Mouse (Mus musculus) neural tube, embryonic 14.5 days (tissue): ENCODE measurements around the gene Tbk1. TPM values are rescaled to one million over a fixed set of nuclear protein-coding genes. Genes with fewer than 3 reads are reported as not detected.

Experiments used
- ATAC-seq: fragments of 200-750 bp; cut with Nextera tagmentation; 2 replicates; pipeline ENCODE4 v1.8.0; 2017; ENCODE audit warnings: low read depth, mild to moderate bottlenecking, moderate TSS enrichment, moderate library complexity
- H3K27ac ChIP-seq: fragments of 300-500 bp; sonication (generic); 2 replicates; pipeline ENCODE4 v1.5.1; 2014; ENCODE audit warnings: low read depth, mild to moderate bottlenecking, control low read depth, low read length, moderate library complexity, mixed read lengths
- H3K27me3 ChIP-seq: fragments of 300-500 bp; sonication (generic); 2 replicates; pipeline ENCODE4 v1.6.1; 2014; ENCODE audit warnings: low read length; ENCODE audit not compliant: control insufficient read depth, insufficient read depth
- H3K36me3 ChIP-seq: fragments of 300-500 bp; sonication (generic); 2 replicates; pipeline ENCODE4 v1.6.1; 2014; ENCODE audit warnings: low read length, mixed read lengths; ENCODE audit not compliant: control insufficient read depth, insufficient read depth
- H3K4me1 ChIP-seq: fragments of 300-500 bp; sonication (generic); 2 replicates; pipeline ENCODE4 v1.6.1; 2014; ENCODE audit warnings: low read length; ENCODE audit not compliant: control insufficient read depth, insufficient read depth
- H3K4me2 ChIP-seq: fragments of 300-500 bp; sonication (generic); 2 replicates; pipeline ENCODE4 v1.6.1; 2014; ENCODE audit warnings: mild to moderate bottlenecking, low read depth, low read length, control low read depth
- H3K4me3 ChIP-seq: fragments of 300-500 bp; sonication (generic); 2 replicates; pipeline ENCODE4 v1.5.1; 2014; ENCODE audit warnings: low read depth, low read length, control low read depth, mixed read lengths
- H3K9ac ChIP-seq: fragments of 300-500 bp; sonication (generic); replicated peaks from 2 replicates; pipeline ENCODE4 v1.6.1; 2014; ENCODE audit warnings: low read depth, mild to moderate bottlenecking, control low read depth, low read length, mixed read lengths
- H3K9me3 ChIP-seq: fragments of 300-500 bp; sonication (generic); 2 replicates; pipeline ENCODE4 v1.6.1; 2016; ENCODE audit warnings: low read length; ENCODE audit not compliant: control insufficient read depth
- WGBS: fragments of 180-500 bp; shearing (Covaris S2); extraction: QIAGEN DNeasy Blood & Tissue Kit; methylation state at CpG from one replicate; pipeline ENCODE4 v1.1.7; 2014; 5-methylcytosine and 5-hydroxymethylcytosine counted together
- polyA plus RNA-seq: library from polyadenylated mRNA; unstranded; fragments of >200 nt; fragmentation: Nextera tagmentation; extraction: Ambion mirVana; gene quantifications from 2 replicates; pipeline ENCODE4 v1.2.1, GENCODE M21; 2014

The Tbk1 gene
- polyA plus RNA-seq, result 37.5 and 38.3 TPM in 2 replicates

GRCm38 (mm10) chr10:121586675-121587370, at the start of gene Tbk1:
Tbk1 (minus strand) TSS chr10:121586787.
- peak; percentile 98 for ATAC-seq
- H3K36me3 ChIP-seq, result peaks cover 19% of the 10 kb centered on the region; the same call in 1 of the 2 replicates
- H3K9ac ChIP-seq, result peak within 1 kb of the TSS; percentile 74
- H3K27ac ChIP-seq, result peak within 1 kb of the TSS; percentile 44
- peaks cover 10% of the 10 kb centered on the region for H3K4me1 ChIP-seq
- no peaks in the 10 kb centered on the region for H3K27me3 ChIP-seq
- no peaks in the 10 kb centered on the region for H3K9me3 ChIP-seq
- under 1% methylated on average over 58 of the region's 58 CpGs for WGBS
- H3K4me3 ChIP-seq, result peak within 1 kb of the TSS; percentile 78
- peak within 1 kb of the TSS; percentile 89 for H3K4me2 ChIP-seq

DNA sequence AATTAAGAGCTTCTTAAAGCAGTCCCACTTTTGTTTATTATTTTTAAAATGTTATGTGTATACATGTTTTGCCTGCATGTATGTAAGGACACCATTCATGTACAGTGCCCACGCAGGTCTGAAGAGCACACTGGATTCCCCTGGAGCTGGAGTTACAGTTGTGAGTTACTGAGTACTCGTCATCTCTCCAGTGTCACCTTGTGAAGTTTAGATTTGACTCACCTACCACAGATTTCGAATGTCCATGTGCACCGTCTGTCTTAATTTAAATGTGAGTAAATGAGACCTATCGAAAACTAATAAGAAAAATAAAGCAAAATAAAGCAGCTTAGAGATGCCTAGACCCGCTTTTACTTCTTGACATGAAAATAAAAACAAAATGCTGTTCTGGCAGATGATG, 49.7 kb upstream of the Tbk1 start:
- H3K4me3 ChIP-seq, result no peak overlapping the region
- H3K4me2 ChIP-seq, result no peak overlapping the region
- H3K9me3 ChIP-seq, result no peaks in the 10 kb centered on the region
- H3K9ac ChIP-seq, result no peak overlapping the region
- no peak for ATAC-seq
- H3K4me1 ChIP-seq, result no peaks in the 10 kb centered on the region
- H3K36me3 ChIP-seq, result no peaks in the 10 kb centered on the region
- 89% methylated on average over 6 of the region's 6 CpGs for WGBS
- no peak overlapping the region for H3K27ac ChIP-seq
- H3K27me3 ChIP-seq, result peaks cover 2% of the 10 kb centered on the region; the same call in 1 of the 2 replicates

DNA sequence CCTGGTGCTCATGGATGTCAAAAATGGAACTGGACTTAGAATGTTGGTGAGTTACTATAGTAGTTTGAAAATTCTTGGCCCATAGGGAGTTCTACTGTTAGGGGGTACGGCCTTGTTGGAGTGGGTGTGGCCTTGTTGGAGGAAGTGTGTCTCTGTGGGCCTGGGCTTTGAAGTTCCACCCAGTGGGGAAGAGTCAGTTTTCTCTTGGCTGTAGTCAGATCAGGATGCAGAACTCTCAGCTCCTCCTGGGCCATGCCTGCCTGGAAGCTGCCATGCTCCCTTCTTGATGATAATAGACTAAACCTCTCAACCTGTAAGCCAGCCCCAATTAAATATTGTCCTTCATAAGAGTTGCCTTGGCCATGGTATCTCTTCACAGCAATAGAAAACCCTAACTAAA, 47.6 kb upstream of the Tbk1 start:
- 69% methylated on average over 1 of the region's 1 CpGs for WGBS
- H3K9me3 ChIP-seq, result no peaks in the 10 kb centered on the region
- 0 out of 2 replicates have a peak, but pooled peaks cover 2% of the 10 kb centered on the region for H3K27me3 ChIP-seq

GRCm38 (mm10) chr10:121628561-121629040, 42.0 kb upstream of the Tbk1 start:
- no peak overlapping the region for H3K27ac ChIP-seq
- no peaks in the 10 kb centered on the region for H3K36me3 ChIP-seq
- 88% methylated on average over 6 of the region's 6 CpGs for WGBS
- no peaks in the 10 kb centered on the region for H3K27me3 ChIP-seq
- H3K9ac ChIP-seq, result no peak overlapping the region
- no peak for ATAC-seq
- no peaks in the 10 kb centered on the region for H3K9me3 ChIP-seq
- H3K4me1 ChIP-seq, result peaks cover 7% of the 10 kb centered on the region
- H3K4me2 ChIP-seq, result no peak overlapping the region
- H3K4me3 ChIP-seq, result no peak overlapping the region

More for the DNA sequence above, 47.6 kb upstream of the Tbk1 start:
- Histone ChIP-seq H3K27ac (no peak overlapping the region), H3K9ac (no peak overlapping the region), H3K4me3 (no peak overlapping the region), H3K36me3 (no peaks in the 10 kb centered on the region), H3K4me1 (no peaks in the 10 kb centered on the region), H3K4me2 (no peak overlapping the region)
- no peak for ATAC-seq

DNA sequence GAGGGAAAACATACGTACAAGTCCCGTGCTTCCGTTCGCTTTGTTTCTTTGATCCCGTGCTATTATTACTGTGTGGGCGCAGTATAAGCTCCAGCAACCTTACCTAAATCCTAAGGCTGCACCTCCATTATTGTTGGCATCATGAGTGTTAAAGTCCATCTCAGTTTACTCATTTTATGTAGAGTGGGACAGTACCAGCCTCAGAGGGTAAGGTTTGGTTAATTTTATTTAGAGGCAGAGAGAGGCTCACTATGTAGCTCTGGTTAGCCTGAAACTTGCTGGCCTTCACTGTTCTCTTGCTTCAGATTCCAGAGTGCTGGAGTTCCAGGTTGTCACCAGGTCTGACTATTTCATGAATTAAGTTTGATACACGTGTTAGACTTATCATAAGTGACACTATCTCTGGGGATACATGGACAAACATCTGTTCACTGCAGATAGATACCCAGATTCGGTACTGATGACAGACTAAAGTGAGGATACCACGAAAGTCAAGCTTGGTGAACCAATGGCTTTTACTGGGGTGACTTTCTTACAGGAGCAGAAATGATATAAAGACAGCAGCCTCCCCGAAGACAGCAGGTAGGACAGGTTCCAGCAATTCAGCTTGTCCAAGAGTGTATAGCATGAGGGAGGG, 40.7 kb upstream of the Tbk1 start:
- Histone ChIP-seq H3K36me3 (no peaks in the 10 kb centered on the region), H3K4me2 (no peak overlapping the region), H3K9me3 (no peaks in the 10 kb centered on the region), H3K4me1 (peaks cover 7% of the 10 kb centered on the region), H3K4me3 (no peak overlapping the region), H3K9ac (no peak overlapping the region), H3K27ac (no peak overlapping the region), H3K27me3 (no peaks in the 10 kb centered on the region)
- no peak for ATAC-seq
- 83% methylated on average over 10 of the region's 10 CpGs for WGBS

DNA sequence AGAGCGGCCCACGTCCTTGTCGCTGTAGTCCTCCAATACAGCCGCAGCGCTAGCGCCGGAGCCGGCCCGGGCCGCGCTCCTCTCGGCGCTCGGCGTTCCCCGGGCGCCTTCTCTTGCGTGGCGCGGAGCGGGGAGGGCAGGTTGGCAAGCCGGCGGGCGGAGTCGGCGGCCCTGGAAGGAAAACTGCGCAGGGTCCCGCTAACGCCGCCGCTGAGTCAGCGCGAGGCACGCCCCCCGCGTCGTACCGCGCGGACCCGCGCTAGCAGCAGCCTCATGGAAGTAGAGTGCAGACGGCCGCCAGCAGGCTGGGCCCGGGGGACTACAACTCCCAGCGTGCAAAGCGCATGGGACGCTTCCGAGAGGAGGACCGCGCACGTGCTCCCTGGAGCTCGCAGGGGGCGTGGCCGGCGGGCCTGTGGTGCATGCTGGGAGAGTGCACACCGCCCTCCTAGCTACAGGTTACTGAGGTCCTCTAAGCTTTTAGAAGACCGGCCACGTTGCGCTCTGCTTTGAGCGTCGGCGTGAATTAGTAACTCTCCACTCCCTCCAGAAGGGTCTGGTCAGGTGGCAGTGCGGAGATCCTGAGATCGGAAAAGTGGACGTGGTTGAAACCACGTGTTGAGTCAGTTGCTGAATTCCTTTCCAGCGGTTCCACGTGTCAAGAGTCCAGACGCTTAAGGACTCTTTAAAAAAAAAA, 39.7 kb upstream of the Tbk1 start, which contains the start of gene Xpot:
Gene Xpot, minus strand, starts transcription at position 147 of the 697 bp plus-strand sequence.
- Histone ChIP-seq H3K9ac (peak within 1 kb of the TSS; percentile 75), H3K4me3 (peak within 1 kb of the TSS; percentile 85), H3K27me3 (no peaks in the 10 kb centered on the region), H3K36me3 (peaks cover 5% of the 10 kb centered on the region; the same call in 1 of the 2 replicates), H3K4me2 (peak within 1 kb of the TSS; percentile 71), H3K4me1 (peaks cover 7% of the 10 kb centered on the region), H3K9me3 (no peaks in the 10 kb centered on the region), H3K27ac (peak within 1 kb of the TSS; percentile 90)
- WGBS, result under 1% methylated on average over 66 of the region's 70 CpGs
- ATAC-seq, result peak; percentile 99

- Histone ChIP-seq H3K27ac (peak overlapping the region; percentile 90), H3K9ac (peak overlapping the region; percentile 75), H3K4me2 (peak overlapping the region; percentile 71), H3K4me1 (peaks cover 7% of the 10 kb centered on the region), H3K4me3 (peak overlapping the region; percentile 85), H3K27me3 (no peaks in the 10 kb centered on the region), H3K9me3 (no peaks in the 10 kb centered on the region), H3K36me3 (peaks cover 5% of the 10 kb centered on the region; the same call in 1 of the 2 replicates)
- under 1% methylated on average over 37 of the region's 41 CpGs for WGBS
- no peak; the same call in 1 of the 2 replicates for ATAC-seq
Observed at GRCm38 (mm10) chr10:121625407-121626185, 39.0 kb upstream of the Tbk1 start.

DNA sequence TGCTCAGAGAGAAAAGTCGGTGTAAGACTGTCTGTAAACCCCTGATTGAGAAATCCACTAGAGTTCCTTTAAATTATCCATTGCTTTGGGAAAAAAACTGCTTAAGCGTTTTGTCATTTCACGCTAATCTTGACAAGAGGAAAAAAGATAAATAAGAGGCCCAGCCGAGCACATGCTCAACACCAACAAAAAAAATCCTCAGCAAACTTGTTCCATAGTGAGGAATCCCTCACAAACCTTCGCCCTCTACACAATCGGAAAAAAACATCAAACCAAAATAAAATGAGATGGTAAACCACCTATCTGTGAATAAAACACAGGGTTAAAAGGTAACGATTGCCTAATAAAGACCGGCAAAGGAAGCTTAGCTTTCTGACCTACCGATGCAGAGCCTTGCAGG, 38.4 kb upstream of the Tbk1 start:
- no peak for ATAC-seq
- peaks cover 7% of the 10 kb centered on the region for H3K4me1 ChIP-seq
- WGBS, result 19% methylated on average over 9 of the region's 9 CpGs

More for the DNA sequence above, 38.4 kb upstream of the Tbk1 start:
- Histone ChIP-seq H3K4me2 (peak overlapping the region; percentile 71), H3K4me3 (peak overlapping the region; percentile 85), H3K27me3 (no peaks in the 10 kb centered on the region), H3K36me3 (peaks cover 5% of the 10 kb centered on the region; the same call in 1 of the 2 replicates), H3K27ac (no peak overlapping the region), H3K9ac (peak overlapping the region; percentile 75; the same call in 1 of the 2 replicates), H3K9me3 (no peaks in the 10 kb centered on the region)
